Mouse (Mus musculus) myocyte (in vitro differentiated cells): ENCODE measurements around the gene Kri1.

ENCODE experiments used
- CEBPB ChIP-seq: IDR thresholded peaks from 2 replicates; pipeline ENCODE4 v1.6.1; 2011; ENCODE audit warnings: mild to moderate bottlenecking, moderate library complexity; ENCODE audit not compliant: poor library complexity, insufficient read depth, severe bottlenecking
- POLR2A ChIP-seq: IDR thresholded peaks from one replicate; pipeline ENCODE4 v1.6.1; 2011; ENCODE audit warnings: low read depth, mild to moderate bottlenecking, control low read depth, moderate library complexity; ENCODE audit not compliant: insufficient read length

GRCm38 (mm10) chr9:21331365-21332140, 43.8 kb upstream of the Kri1 start:
- TF ChIP-seq CEBPB = no peak
- no peak for TF ChIP-seq POLR2A
